Mouse (Mus musculus): ENCODE results near the gene Cep68.
"Not testable (repeated sequence)": the region's sequence is repeated elsewhere in the genome, so short reads cannot be mapped to it uniquely, and the experiment has no call there.

Cep68 gene

GRCm38 (mm10) chr11:20241311-20241710 lies 7.9 kb downstream of the Cep68 start:
- DNase-seq: no peak

- no peak for DNase-seq
Observed at GRCm38 (mm10) chr11:20240331-20240730, 8.9 kb downstream of the Cep68 start.

- no peak for DNase-seq
Observed at GRCm38 (mm10) chr11:20239279-20239861, 9.9 kb downstream of the Cep68 start.

GRCm38 (mm10) chr11:20237976-20238375 lies 11.3 kb downstream of the Cep68 start:
- DNase-seq: no peak

GRCm38 (mm10) chr11:20237018-20237417 lies 12.2 kb downstream of the Cep68 start:
- no peak for DNase-seq

- DNase-seq: no peak
Observed at GRCm38 (mm10) chr11:20234233-20234632, 15.0 kb downstream of the Cep68 start.

- DNase-seq: no peak
Observed at GRCm38 (mm10) chr11:20232016-20232755, 17.0 kb downstream of the Cep68 start.

GRCm38 (mm10) chr11:20231128-20231878 lies 17.9 kb downstream of the Cep68 start:
- peak; percentile 74 for DNase-seq

GRCm38 (mm10) chr11:20230286-20230685 lies 18.9 kb downstream of the Cep68 start:
- DNase-seq: no peak

- DNase-seq: no peak
Observed at GRCm38 (mm10) chr11:20229311-20229710, 19.9 kb downstream of the Cep68 start.

- DNase-seq: no peak
Observed at GRCm38 (mm10) chr11:20228666-20229065, 20.6 kb downstream of the Cep68 start.

GRCm38 (mm10) chr11:20225938-20226337 lies 23.3 kb downstream of the Cep68 start:
- no peak for DNase-seq

- DNase-seq: no peak
Observed at GRCm38 (mm10) chr11:20224196-20224595, 25.0 kb downstream of the Cep68 start.

- DNase-seq: not testable (repeated sequence)
Observed at GRCm38 (mm10) chr11:20221671-20222070, 27.6 kb downstream of the Cep68 start.

- no peak for DNase-seq
Observed at GRCm38 (mm10) chr11:20217227-20217626, 32.0 kb downstream of the Cep68 start.

GRCm38 (mm10) chr11:20216415-20216814 lies 32.8 kb downstream of the Cep68 start:
- no peak for DNase-seq

GRCm38 (mm10) chr11:20214779-20215178 lies 34.5 kb downstream of the Cep68 start:
- DNase-seq: no peak

GRCm38 (mm10) chr11:20211838-20212237 lies 37.4 kb downstream of the Cep68 start:
- DNase-seq: no peak

- DNase-seq: no peak
Observed at GRCm38 (mm10) chr11:20207589-20207988, 41.6 kb downstream of the Cep68 start.

- DNase-seq: no peak
Observed at GRCm38 (mm10) chr11:20206626-20207223, 42.5 kb downstream of the Cep68 start.

- no peak for DNase-seq
Observed at GRCm38 (mm10) chr11:20205538-20205937, 43.7 kb downstream of the Cep68 start.

GRCm38 (mm10) chr11:20204870-20205446 lies 44.3 kb downstream of the Cep68 start:
- DNase-seq: no peak

- DNase-seq: no peak
Observed at GRCm38 (mm10) chr11:20204321-20204720, 44.9 kb downstream of the Cep68 start.
